Mouse (Mus musculus) monocyte, adult 2 months (primary cell): Measurements from ENCODE around the gene Kalrn.

Experiments used
- DNase-seq, 2 experiments: peaks; one replicate each; pipeline ENCODE4 v3.0.0; 2022; ENCODE audit warnings: low spot score in 2 of 2, low read depth in 1 of 2

The Kalrn gene

GRCm38 (mm10) chr16:34208748-34209147 lies 364.6 kb downstream of the Kalrn start:
- DNase-seq: no peak

- DNase-seq: no peak
Observed at GRCm38 (mm10) chr16:34207972-34208371, 365.4 kb downstream of the Kalrn start.

GRCm38 (mm10) chr16:34204527-34205139 lies 368.7 kb downstream of the Kalrn start:
- DNase-seq: no peak

- no peak for DNase-seq
Observed at GRCm38 (mm10) chr16:34199543-34199942, 373.8 kb downstream of the Kalrn start.

GRCm38 (mm10) chr16:34192959-34193842 lies 380.1 kb downstream of the Kalrn start:
- DNase-seq: no peak

- no peak for DNase-seq
Observed at GRCm38 (mm10) chr16:34184721-34185120, 388.6 kb downstream of the Kalrn start.

- DNase-seq: no peak
Observed at GRCm38 (mm10) chr16:34183186-34183585, 390.1 kb downstream of the Kalrn start.

- DNase-seq: no peak
Observed at GRCm38 (mm10) chr16:34175625-34176024, 397.7 kb downstream of the Kalrn start.

GRCm38 (mm10) chr16:34172572-34173181 lies 400.7 kb downstream of the Kalrn start:
- no peak for DNase-seq

- DNase-seq: no peak
Observed at GRCm38 (mm10) chr16:34167042-34167441, 406.3 kb downstream of the Kalrn start.

- no peak for DNase-seq
Observed at GRCm38 (mm10) chr16:34163086-34163485, 410.2 kb downstream of the Kalrn start.

- no peak for DNase-seq
Observed at GRCm38 (mm10) chr16:34159576-34159975, 413.8 kb downstream of the Kalrn start.

GRCm38 (mm10) chr16:34157386-34158135 lies 415.8 kb downstream of the Kalrn start:
- no peak for DNase-seq

GRCm38 (mm10) chr16:34155696-34156095 lies 417.6 kb downstream of the Kalrn start:
- no peak for DNase-seq

- no peak for DNase-seq
Observed at GRCm38 (mm10) chr16:34154903-34155302, 418.4 kb downstream of the Kalrn start.

GRCm38 (mm10) chr16:34151528-34152071 lies 421.7 kb downstream of the Kalrn start:
- DNase-seq: no peak

- DNase-seq: no peak
Observed at GRCm38 (mm10) chr16:34141670-34142069, 431.7 kb downstream of the Kalrn start.

- DNase-seq: no peak
Observed at GRCm38 (mm10) chr16:34135074-34135473, 438.3 kb downstream of the Kalrn start.

- no peak for DNase-seq
Observed at GRCm38 (mm10) chr16:34134628-34135027, 438.7 kb downstream of the Kalrn start.

- DNase-seq: no peak
Observed at GRCm38 (mm10) chr16:34125595-34125994, 447.7 kb downstream of the Kalrn start.

- no peak for DNase-seq
Observed at GRCm38 (mm10) chr16:34122486-34122885, 450.8 kb downstream of the Kalrn start.
